Mouse (Mus musculus) urinary bladder, postnatal 0 days (tissue): ENCODE results near the gene Cycs. TPM values are rescaled to one million over a fixed set of nuclear protein-coding genes. Genes with fewer than 3 reads are reported as not detected.

Experiments used
- microRNA-seq: library from miRNA; unstranded; fragments of <30 nt; microRNA quantifications from one replicate; pipeline ENCODE4, GENCODE M21; 2016
- polyA plus RNA-seq: library from polyadenylated mRNA; unstranded; fragments of >200 nt; fragmentation: Nextera tagmentation; extraction: Ambion mirVana; gene quantifications from 2 replicates; pipeline ENCODE4 v1.2.1, GENCODE M21; 2015

Cycs gene
- polyA plus RNA-seq: 66.1 and 72.2 TPM in 2 replicates

DNA sequence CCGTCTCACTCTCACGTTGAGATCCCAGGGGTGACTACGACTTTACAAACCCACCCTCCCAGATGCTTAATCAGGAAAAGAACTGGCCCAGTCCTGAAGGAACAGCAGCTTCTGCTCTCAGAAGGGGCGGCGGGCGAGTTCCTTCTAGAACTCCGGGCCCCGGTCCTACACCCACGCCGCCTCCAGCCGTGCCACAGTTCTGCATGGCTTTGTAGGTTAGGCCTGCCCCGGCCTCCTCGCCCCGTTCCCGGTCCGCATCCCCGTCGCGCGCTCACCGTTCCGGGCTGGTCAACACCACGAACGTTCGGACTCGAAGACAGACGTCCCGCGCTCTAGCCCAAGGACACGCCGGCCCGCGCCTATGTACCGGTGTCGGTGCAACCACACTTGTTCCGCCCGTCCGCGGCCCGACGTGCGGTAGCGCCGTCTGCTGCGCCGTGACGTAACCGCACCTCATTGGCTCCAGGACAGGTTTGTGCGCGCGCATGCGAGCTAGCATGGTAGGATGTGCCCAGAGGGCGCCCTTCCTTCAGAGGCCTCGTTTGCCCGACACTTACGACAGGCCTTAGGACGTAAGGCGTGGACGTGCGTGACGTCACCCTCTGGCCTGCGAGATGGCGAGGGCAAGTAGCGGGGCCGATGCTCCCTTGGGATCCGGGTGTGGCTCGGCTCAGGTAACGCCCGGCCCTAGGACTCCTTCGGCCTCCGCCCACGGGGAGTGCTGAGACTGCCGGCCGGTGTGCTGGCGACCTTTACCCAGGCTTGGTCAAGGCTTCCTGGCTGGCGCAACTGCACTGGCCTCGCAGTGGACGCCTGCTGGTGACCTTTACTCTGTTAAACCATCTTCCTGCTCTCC, at the start of gene Cycs:
TSS of gene Cycs (minus strand) at position 398 of the 856 bp plus-strand sequence.

DNA sequence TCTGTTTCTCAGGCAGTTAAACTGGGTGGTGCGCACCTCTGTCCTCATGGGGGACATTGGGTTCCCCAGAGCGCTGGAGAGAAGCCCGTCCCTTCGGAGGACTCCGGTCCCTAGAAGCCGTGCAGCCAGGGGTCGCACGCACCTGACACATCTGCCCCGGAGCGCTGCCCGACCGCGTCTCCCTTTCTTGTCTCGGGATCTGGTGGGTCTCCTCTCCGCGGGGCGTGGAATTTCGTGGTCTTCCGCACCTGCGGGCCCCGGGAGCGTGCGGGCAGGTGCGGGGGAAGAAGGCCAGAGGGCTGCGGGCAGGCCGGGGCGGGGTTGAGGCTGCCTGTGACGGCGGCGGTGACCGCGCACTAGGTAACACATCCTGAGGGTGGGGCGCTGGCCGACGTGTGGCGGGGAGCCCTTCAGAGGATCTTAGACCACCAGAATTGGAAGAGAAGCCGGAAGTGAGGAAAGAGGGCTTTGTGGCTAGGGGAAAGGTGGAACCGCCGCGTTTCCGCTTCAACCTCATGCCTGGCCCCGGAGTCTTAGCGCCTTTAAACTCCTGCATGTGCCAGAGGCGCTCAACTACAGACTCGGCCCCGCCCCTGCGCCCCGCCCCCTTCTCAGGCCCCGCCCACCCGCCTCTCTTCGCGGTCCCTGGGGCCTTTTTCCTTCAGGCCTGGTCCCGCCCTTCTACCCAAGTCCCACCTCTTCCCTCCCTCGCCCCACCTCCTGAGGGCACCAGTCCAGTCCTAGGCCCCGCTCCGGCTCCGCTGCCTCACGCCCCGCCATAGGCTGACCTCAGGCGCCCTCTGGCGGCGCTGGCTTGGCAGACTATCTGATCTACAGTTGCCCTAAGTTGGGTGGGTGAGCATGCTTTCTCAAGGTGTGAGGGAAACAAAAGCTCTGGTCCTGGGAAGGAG, 30.2 kb upstream of the Cycs start, which contains the start of gene 4921507P07Rik:
TSS of gene 4921507P07Rik (minus strand) at position 332 of the 911 bp plus-strand sequence.

Small RNA genes within 50 kb of the gene (microRNA-seq; reads per million reads assigned to microRNA genes)
- not detected for gene Mir6371

Other genes starting within 250 kb of the Cycs start
- 14.7 and 19.5 TPM in 2 replicates for gene Osbpl3, start 110.3 kb downstream of the Cycs start, polyA plus RNA-seq
- 1.1 and 1.2 TPM in 2 replicates for gene 4921507P07Rik, start 30.1 kb upstream of the Cycs start, polyA plus RNA-seq
- not detected in 2 replicates for gene Npvf, start 87.9 kb upstream of the Cycs start, polyA plus RNA-seq